Mouse (Mus musculus) bone marrow, adult 2 months (tissue): ENCODE measurements at regions not wholly inside any gene's neighbourhood (a gene's known extent, or its start where the extent isn't known, plus 50 kb on each side); places are given as distances from the start of the nearest gene placed in this dataset.

Experiments
- CTCF ChIP-seq: fragments of 200-500 bp; IDR thresholded peaks from 2 replicates; pipeline ENCODE4 v1.5.1; 2011; ENCODE audit warnings: low read length, control low read depth; ENCODE audit not compliant: control insufficient read depth, insufficient read depth
- POLR2A ChIP-seq: fragments of 200-500 bp; IDR thresholded peaks from 2 replicates; pipeline ENCODE4 v1.6.1; 2011; ENCODE audit warnings: low read depth, mild to moderate bottlenecking, control low read depth, low read length, borderline replicate concordance; ENCODE audit not compliant: control insufficient read depth

DNA sequence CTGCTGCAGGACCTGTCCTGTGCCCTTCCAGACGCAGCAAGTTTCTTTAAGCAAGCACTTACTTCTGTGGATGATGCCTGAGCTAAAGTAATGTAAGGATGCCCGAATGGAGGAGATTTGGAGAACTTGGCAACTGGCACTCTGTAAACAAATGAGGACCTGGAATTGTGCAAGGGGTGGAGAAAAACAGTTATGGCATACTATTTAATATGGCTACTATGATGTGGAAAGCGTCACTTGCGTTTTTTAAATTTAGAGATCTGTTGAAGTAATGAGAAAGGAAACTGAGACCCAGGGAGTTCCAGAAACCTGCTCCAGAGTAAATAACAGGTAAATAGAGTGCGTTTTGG, 58.6 kb upstream of the Abca1 start:
- TF ChIP-seq POLR2A, result no peak
- TF ChIP-seq CTCF, result no peak
